ENCODE assay signal across 21 mouse cellular contexts in the genomic region with DNA sequence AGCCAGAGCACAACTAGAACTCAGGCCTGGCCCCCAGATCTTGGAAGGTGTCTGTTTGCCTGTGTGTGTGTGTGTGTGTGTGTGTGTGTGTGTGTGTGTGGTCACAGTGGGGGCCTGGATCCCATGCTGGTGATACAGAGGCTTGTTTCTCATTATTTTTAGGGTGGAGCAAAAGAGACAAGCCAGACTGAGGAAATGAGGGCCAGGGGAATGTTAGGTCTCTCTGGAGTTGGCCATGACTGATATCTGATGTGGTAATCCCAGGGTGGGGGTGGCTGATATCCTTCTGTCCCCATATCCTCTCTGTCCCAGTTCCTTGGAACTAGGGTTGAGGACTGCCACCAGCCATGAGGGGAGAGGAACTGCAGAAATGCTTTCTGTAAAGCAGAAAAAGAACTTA. TPM values are rescaled to one million over a fixed set of nuclear protein-coding genes. Genes with fewer than 3 reads are reported as not detected.
A peak's percentile ranks its signal among the peaks of the same experiment; 100 is the strongest.
DNase-seq lines count a peak whose midpoint lies in the region; ATAC-seq lines count a peak whose summit lies in the region.
"Had no signal": no experiment of that assay in that cellular context is flagged by ENCODE, and none has a peak within 500 bp of the region (broad histone marks: within the 10 kb centered on the region; RNA-seq: fewer than 3 reads in every experiment).

No protein-coding gene starts in this region.

- no peak overlapping the region for H3K27ac ChIP-seq in embryonic facial prominence, embryonic 13.5 days
- H3K27ac ChIP-seq in embryonic facial prominence, embryonic 10.5 days (replicated peaks), result no peak overlapping the region
- no peak overlapping the region for H3K27ac ChIP-seq in heart, embryonic 11.5 days (ENCODE audit: low read depth, low read length)
- peak overlapping the region; percentile 17; the same call in 1 of the 2 replicates for H3K27ac ChIP-seq in limb, embryonic 15.5 days
- H3K27ac ChIP-seq in limb, embryonic 10.5 days, result no peak overlapping the region
- H3K27ac ChIP-seq: embryonic facial prominence, embryonic 12.5 days; forebrain, embryonic 15.5 days had no signal

- peaks cover 49% of the 10 kb centered on the region for H3K36me3 ChIP-seq in embryonic facial prominence, embryonic 13.5 days
- peaks cover 68% of the 10 kb centered on the region for H3K36me3 ChIP-seq in embryonic facial prominence, embryonic 10.5 days (replicated peaks)
- peaks cover 4% of the 10 kb centered on the region for H3K36me3 ChIP-seq in heart, embryonic 11.5 days (ENCODE audit: control insufficient read depth, insufficient read depth, low read length)
- H3K36me3 ChIP-seq in limb, embryonic 15.5 days, result peaks cover 36% of the 10 kb centered on the region; the same call in 1 of the 2 replicates
- peaks cover 60% of the 10 kb centered on the region for H3K36me3 ChIP-seq in limb, embryonic 10.5 days

- H3K9me3 ChIP-seq in embryonic facial prominence, embryonic 13.5 days, result no peaks in the 10 kb centered on the region
- no peaks in the 10 kb centered on the region for H3K9me3 ChIP-seq in embryonic facial prominence, embryonic 10.5 days
- H3K9me3 ChIP-seq in heart, embryonic 11.5 days (replicated peaks; ENCODE audit: control insufficient read depth, low read length), result no peaks in the 10 kb centered on the region
- no peaks in the 10 kb centered on the region for H3K9me3 ChIP-seq in limb, embryonic 15.5 days
- no peaks in the 10 kb centered on the region for H3K9me3 ChIP-seq in limb, embryonic 10.5 days (replicated peaks)
- H3K9me3 ChIP-seq: embryonic facial prominence, embryonic 12.5 days; forebrain, embryonic 15.5 days; heart, embryonic 13.5 days; hindbrain, embryonic 15.5 days had no signal

- H3K27me3 ChIP-seq in embryonic facial prominence, embryonic 13.5 days, result no peaks in the 10 kb centered on the region
- H3K27me3 ChIP-seq in embryonic facial prominence, embryonic 10.5 days (replicated peaks; ENCODE audit: low read depth, poor library complexity, severe bottlenecking), result peaks cover 15% of the 10 kb centered on the region; the same call in 1 of the 2 replicates
- H3K27me3 ChIP-seq in heart, embryonic 11.5 days (ENCODE audit: control insufficient read depth, insufficient read depth, low read length), result no peaks in the 10 kb centered on the region
- H3K27me3 ChIP-seq in limb, embryonic 15.5 days, result no peaks in the 10 kb centered on the region
- peaks cover 10% of the 10 kb centered on the region; the same call in 1 of the 2 replicates for H3K27me3 ChIP-seq in limb, embryonic 10.5 days (ENCODE audit: low read depth, poor library complexity, severe bottlenecking)
- H3K27me3 ChIP-seq: embryonic facial prominence, embryonic 12.5 days; forebrain, embryonic 15.5 days; hindbrain, embryonic 15.5 days had no signal

- H3K4me1 ChIP-seq in embryonic facial prominence, embryonic 13.5 days, result peaks cover 49% of the 10 kb centered on the region
- peaks cover 49% of the 10 kb centered on the region for H3K4me1 ChIP-seq in embryonic facial prominence, embryonic 10.5 days
- peaks cover 35% of the 10 kb centered on the region for H3K4me1 ChIP-seq in heart, embryonic 11.5 days (ENCODE audit: control insufficient read depth, insufficient read depth, low read length)
- H3K4me1 ChIP-seq in limb, embryonic 15.5 days, result peaks cover 56% of the 10 kb centered on the region
- peaks cover 43% of the 10 kb centered on the region for H3K4me1 ChIP-seq in limb, embryonic 10.5 days

- no peak for ATAC-seq in embryonic facial prominence, embryonic 13.5 days (ENCODE audit: insufficient number of reproducible peaks, insufficient read depth, low FRiP score, low TSS enrichment, low read depth)
- no peak for ATAC-seq in heart, embryonic 11.5 days (replicated peaks; ENCODE audit: insufficient number of reproducible peaks, low FRiP score, low TSS enrichment)
- ATAC-seq in limb, embryonic 15.5 days (ENCODE audit: insufficient number of reproducible peaks, low FRiP score, low TSS enrichment, low read depth), result no peak
- ATAC-seq: forebrain, embryonic 15.5 days; intestine, embryonic 16.5 days had no signal

- no peak overlapping the region for H3K4me2 ChIP-seq in embryonic facial prominence, embryonic 13.5 days
- no peak overlapping the region for H3K4me2 ChIP-seq in heart, embryonic 11.5 days
- no peak overlapping the region for H3K4me2 ChIP-seq in limb, embryonic 15.5 days
- H3K4me2 ChIP-seq: embryonic facial prominence, embryonic 12.5 days; forebrain, embryonic 15.5 days; heart, embryonic 13.5 days; hindbrain, embryonic 15.5 days had no signal

- H3K4me3 ChIP-seq in embryonic facial prominence, embryonic 13.5 days, result no peak overlapping the region
- no peak overlapping the region for H3K4me3 ChIP-seq in embryonic facial prominence, embryonic 10.5 days
- H3K4me3 ChIP-seq in heart, embryonic 11.5 days (ENCODE audit: low read depth, low read length), result no peak overlapping the region
- H3K4me3 ChIP-seq in limb, embryonic 15.5 days, result no peak overlapping the region
- H3K4me3 ChIP-seq in limb, embryonic 10.5 days, result no peak overlapping the region
- H3K4me3 ChIP-seq: embryonic facial prominence, embryonic 12.5 days; forebrain, embryonic 15.5 days; heart, embryonic 13.5 days; hindbrain, embryonic 15.5 days had no signal

- H3K9ac ChIP-seq in embryonic facial prominence, embryonic 13.5 days, result 0 out of 2 replicates have a peak overlapping the region, but pooled peaks have one; percentile 21
- H3K9ac ChIP-seq in heart, embryonic 11.5 days (ENCODE audit: low read depth, low read length), result no peak overlapping the region
- no peak overlapping the region for H3K9ac ChIP-seq in limb, embryonic 15.5 days
- H3K9ac ChIP-seq: embryonic facial prominence, embryonic 12.5 days; forebrain, embryonic 15.5 days; hindbrain, embryonic 15.5 days had no signal

- DNase-seq in embryonic facial prominence, embryonic 10.5 days (ENCODE audit: low spot score), result no peak
- peak; percentile 55 to 69 for DNase-seq in heart, adult 18-20 months
- DNase-seq in limb, embryonic 10.5 days (ENCODE audit: low spot score), result no peak
- DNase-seq in skeletal muscle tissue, adult 2 months (ENCODE audit: low read depth, low spot score), result peak; percentile 69
- DNase-seq: adrenal gland, postnatal 10 days; cerebellum, adult 18-20 months; cerebellum, postnatal 10 days; embryo, embryonic 11 days; gastrocnemius, postnatal 10 days; kidney, adult 2 months had no signal

RNA-seq across cellular contexts. Expression of a gene that starts 6.7 kb away (rescaled TPM):
- polyA plus RNA-seq in embryonic facial prominence, embryonic 13.5 days (2015; fragmentation: Nextera tagmentation; extraction: Ambion mirVana), result 0.54 and 0.62 TPM in 2 replicates
- 0.16 and 0.29 TPM in 2 replicates for polyA plus RNA-seq in embryonic facial prominence, embryonic 10.5 days (2016; fragmentation: Nextera tagmentation; extraction: Ambion mirVana)
- total RNA-seq in heart, adult 18-20 months (2021), result not detected
- polyA plus RNA-seq in heart, embryonic 11.5 days (2014; fragmentation: Nextera tagmentation; extraction: Ambion mirVana), result 0.41 and 0.53 TPM in 2 replicates
- 0.20 and 0.36 TPM in 2 replicates for polyA plus RNA-seq in limb, embryonic 15.5 days (2015; fragmentation: Nextera tagmentation; extraction: Ambion mirVana)
- polyA plus RNA-seq in limb, embryonic 10.5 days (2016; fragmentation: Nextera tagmentation; extraction: Ambion mirVana), result 0.28 and 0.30 TPM in 2 replicates
- total RNA-seq: adrenal gland, postnatal 10 days; common myeloid progenitor, adult 5-6 weeks; heart, postnatal 10 days had no signal
- polyA plus RNA-seq: C2C12 had no signal

RNA-seq across cellular contexts. Expression of a gene that starts 22.8 kb away (rescaled TPM):
- polyA plus RNA-seq in embryonic facial prominence, embryonic 13.5 days (2015; fragmentation: Nextera tagmentation; extraction: Ambion mirVana), result 10.9 and 12.2 TPM in 2 replicates
- polyA plus RNA-seq in embryonic facial prominence, embryonic 10.5 days (2016; fragmentation: Nextera tagmentation; extraction: Ambion mirVana), result 22.1 and 22.7 TPM in 2 replicates
- 10 to 100 TPM in 1 of 2 experiments, 1 to 10 TPM in 1; 8.9 to 10.3 TPM for total RNA-seq in heart, adult 18-20 months (2021)
- polyA plus RNA-seq in heart, embryonic 11.5 days (2014; fragmentation: Nextera tagmentation; extraction: Ambion mirVana), result 10.2 and 11.6 TPM in 2 replicates
- 17.1 and 19.4 TPM in 2 replicates for polyA plus RNA-seq in limb, embryonic 15.5 days (2015; fragmentation: Nextera tagmentation; extraction: Ambion mirVana)
- 22.1 and 22.8 TPM in 2 replicates for polyA plus RNA-seq in limb, embryonic 10.5 days (2016; fragmentation: Nextera tagmentation; extraction: Ambion mirVana)

RNA-seq across cellular contexts. Expression of a gene that starts 44.6 kb away (rescaled TPM):
- 254 and 287 TPM in 2 replicates for polyA plus RNA-seq in embryonic facial prominence, embryonic 13.5 days (2015; fragmentation: Nextera tagmentation; extraction: Ambion mirVana)
- 281 and 285 TPM in 2 replicates for polyA plus RNA-seq in embryonic facial prominence, embryonic 10.5 days (2016; fragmentation: Nextera tagmentation; extraction: Ambion mirVana)
- 10 to 100 TPM; 52.3 to 52.9 TPM for total RNA-seq in heart, adult 18-20 months (2021)
- 217 and 221 TPM in 2 replicates for polyA plus RNA-seq in heart, embryonic 11.5 days (2014; fragmentation: Nextera tagmentation; extraction: Ambion mirVana)
- 270 and 286 TPM in 2 replicates for polyA plus RNA-seq in limb, embryonic 15.5 days (2015; fragmentation: Nextera tagmentation; extraction: Ambion mirVana)
- 305 and 309 TPM in 2 replicates for polyA plus RNA-seq in limb, embryonic 10.5 days (2016; fragmentation: Nextera tagmentation; extraction: Ambion mirVana)

RNA-seq across cellular contexts. Expression of a gene that starts 49.4 kb away (rescaled TPM):
- polyA plus RNA-seq in embryonic facial prominence, embryonic 13.5 days (2015; fragmentation: Nextera tagmentation; extraction: Ambion mirVana), result 41.2 and 41.5 TPM in 2 replicates
- 29.5 and 29.7 TPM in 2 replicates for polyA plus RNA-seq in embryonic facial prominence, embryonic 10.5 days (2016; fragmentation: Nextera tagmentation; extraction: Ambion mirVana)
- 10 to 100 TPM; 30.8 to 37.3 TPM for total RNA-seq in heart, adult 18-20 months (2021)
- 66.4 and 82.7 TPM in 2 replicates for polyA plus RNA-seq in heart, embryonic 11.5 days (2014; fragmentation: Nextera tagmentation; extraction: Ambion mirVana)
- polyA plus RNA-seq in limb, embryonic 15.5 days (2015; fragmentation: Nextera tagmentation; extraction: Ambion mirVana), result 62.0 and 64.9 TPM in 2 replicates
- 33.5 and 36.6 TPM in 2 replicates for polyA plus RNA-seq in limb, embryonic 10.5 days (2016; fragmentation: Nextera tagmentation; extraction: Ambion mirVana)

RNA-seq across cellular contexts. Expression of a gene that starts 58.9 kb away (rescaled TPM):
- 2.4 and 2.9 TPM in 2 replicates for polyA plus RNA-seq in embryonic facial prominence, embryonic 13.5 days (2015; fragmentation: Nextera tagmentation; extraction: Ambion mirVana)
- 4.7 and 5.9 TPM in 2 replicates for polyA plus RNA-seq in embryonic facial prominence, embryonic 10.5 days (2016; fragmentation: Nextera tagmentation; extraction: Ambion mirVana)
- 1 to 10 TPM in 1 of 2 experiments, under 1 TPM in 1; 0.46 to 1.2 TPM for total RNA-seq in heart, adult 18-20 months (2021)
- 21.9 and 24.2 TPM in 2 replicates for polyA plus RNA-seq in heart, embryonic 11.5 days (2014; fragmentation: Nextera tagmentation; extraction: Ambion mirVana)
- 1.5 and 2.2 TPM in 2 replicates for polyA plus RNA-seq in limb, embryonic 15.5 days (2015; fragmentation: Nextera tagmentation; extraction: Ambion mirVana)
- polyA plus RNA-seq in limb, embryonic 10.5 days (2016; fragmentation: Nextera tagmentation; extraction: Ambion mirVana), result 5.9 and 6.1 TPM in 2 replicates

Comparison
In these comparisons a context has a peak if more than half of its experiments do, and no peak if none do; other contexts are left out.
1. DNase-seq: peak in heart, adult 18-20 months (2 of 2) and skeletal muscle tissue, adult 2 months (single experiment); none in embryonic facial prominence, embryonic 10.5 days (single experiment) and limb, embryonic 10.5 days (single experiment).